Mouse (Mus musculus): ENCODE measurements around the gene Olfr1466. TPM values are rescaled to one million over a fixed set of nuclear protein-coding genes. Genes with fewer than 3 reads are reported as not detected.

Olfr1466 gene
- not detected in 2 replicates for polyA plus RNA-seq (2015; fragmentation: Nextera tagmentation; extraction: Ambion mirVana)

- no peak within 1 kb of the TSS for H3K27ac ChIP-seq (replicated peaks)
- H3K4me2 ChIP-seq (replicated peaks) = no peak within 1 kb of the TSS
- H3K4me1 ChIP-seq = no peaks in the 10 kb centered on the region
- WGBS = 95% methylated on average over 2 of the region's 2 CpGs
- H3K4me3 ChIP-seq = no peak within 1 kb of the TSS
- H3K36me3 ChIP-seq = no peaks in the 10 kb centered on the region
- H3K9me3 ChIP-seq = 0 out of 2 replicates have a peak, but pooled peaks cover 21% of the 10 kb centered on the region
- ATAC-seq (replicated peaks) = no peak
- H3K27me3 ChIP-seq = no peaks in the 10 kb centered on the region
- no peak within 1 kb of the TSS for H3K9ac ChIP-seq (replicated peaks)
Observed at GRCm38 (mm10) chr19:13338562-13338961, at the start of gene Olfr1466. TSS of gene Olfr1466 (plus strand) at chr19:13338862.

- Histone ChIP-seq H3K27ac (replicated peaks) (no peak within 1 kb of the TSS), H3K36me3 (no peaks in the 10 kb centered on the region), H3K27me3 (no peaks in the 10 kb centered on the region), H3K4me2 (replicated peaks) (no peak within 1 kb of the TSS), H3K9me3 (peaks cover 9% of the 10 kb centered on the region; the same call in 1 of the 2 replicates), H3K4me3 (no peak within 1 kb of the TSS), H3K4me1 (no peaks in the 10 kb centered on the region), H3K9ac (replicated peaks) (no peak within 1 kb of the TSS)
- no peak for ATAC-seq (replicated peaks)
Observed at GRCm38 (mm10) chr19:13315441-13315840, 23.2 kb upstream of the Olfr1466 start, which contains the start of gene Olfr1465. TSS of gene Olfr1465 (minus strand) at chr19:13315541.

GRCm38 (mm10) chr19:13361936-13362335, 23.3 kb downstream of the Olfr1466 start, which contains the start of gene Olfr1467:
TSS of gene Olfr1467 (plus strand) at chr19:13362236.
- no peaks in the 10 kb centered on the region for H3K4me1 ChIP-seq
- H3K36me3 ChIP-seq = no peaks in the 10 kb centered on the region
- H3K9ac ChIP-seq (replicated peaks) = no peak within 1 kb of the TSS
- no peak within 1 kb of the TSS for H3K27ac ChIP-seq (replicated peaks)
- H3K9me3 ChIP-seq = peaks cover 22% of the 10 kb centered on the region
- no peaks in the 10 kb centered on the region for H3K27me3 ChIP-seq
- WGBS = 62% methylated on average over 2 of the region's 2 CpGs
- H3K4me3 ChIP-seq = no peak within 1 kb of the TSS
- H3K4me2 ChIP-seq (replicated peaks) = no peak within 1 kb of the TSS
- no peak for ATAC-seq (replicated peaks)

Other genes with a start within 250 kb of the Olfr1466 start
- gene Olfr1457, start 241.0 kb upstream of the Olfr1466 start, polyA plus RNA-seq (2015; fragmentation: Nextera tagmentation; extraction: Ambion mirVana) = not detected in 2 replicates
- not detected in 2 replicates for gene Olfr1458, start 232.1 kb upstream of the Olfr1466 start, polyA plus RNA-seq (2015; fragmentation: Nextera tagmentation; extraction: Ambion mirVana)
- not detected in 2 replicates for gene Olfr1459, start 189.3 kb upstream of the Olfr1466 start, polyA plus RNA-seq (2015; fragmentation: Nextera tagmentation; extraction: Ambion mirVana)
- not detected in 2 replicates for gene Olfr1461, start 175.9 kb upstream of the Olfr1466 start, polyA plus RNA-seq (2015; fragmentation: Nextera tagmentation; extraction: Ambion mirVana)
- gene Olfr1462, start 153.1 kb upstream of the Olfr1466 start, polyA plus RNA-seq (2015; fragmentation: Nextera tagmentation; extraction: Ambion mirVana) = not detected in 2 replicates
- gene Olfr1463, start 107.5 kb upstream of the Olfr1466 start, polyA plus RNA-seq (2015; fragmentation: Nextera tagmentation; extraction: Ambion mirVana) = not detected in 2 replicates
- gene Olfr1465, start 23.3 kb upstream of the Olfr1466 start, polyA plus RNA-seq (2015; fragmentation: Nextera tagmentation; extraction: Ambion mirVana) = not detected in 2 replicates
- not detected in 2 replicates for gene Olfr1467, start 23.4 kb downstream of the Olfr1466 start, polyA plus RNA-seq (2015; fragmentation: Nextera tagmentation; extraction: Ambion mirVana)
- gene Olfr1469, start 69.0 kb downstream of the Olfr1466 start, polyA plus RNA-seq (2015; fragmentation: Nextera tagmentation; extraction: Ambion mirVana) = not detected in 2 replicates
- not detected in 2 replicates for gene Olfr1471, start 104.5 kb downstream of the Olfr1466 start, polyA plus RNA-seq (2015; fragmentation: Nextera tagmentation; extraction: Ambion mirVana)
- not detected in 2 replicates for gene Olfr1472, start 117.2 kb downstream of the Olfr1466 start, polyA plus RNA-seq (2015; fragmentation: Nextera tagmentation; extraction: Ambion mirVana)
- gene Olfr1474, start 130.7 kb downstream of the Olfr1466 start, polyA plus RNA-seq (2015; fragmentation: Nextera tagmentation; extraction: Ambion mirVana) = not detected in 2 replicates
- gene Olfr1475, start 141.3 kb downstream of the Olfr1466 start, polyA plus RNA-seq (2015; fragmentation: Nextera tagmentation; extraction: Ambion mirVana) = not detected in 2 replicates
- not detected in 2 replicates for gene Olfr1477, start 161.7 kb downstream of the Olfr1466 start, polyA plus RNA-seq (2015; fragmentation: Nextera tagmentation; extraction: Ambion mirVana)
- not detected in 2 replicates for gene Olfr1480, start 189.1 kb downstream of the Olfr1466 start, polyA plus RNA-seq (2015; fragmentation: Nextera tagmentation; extraction: Ambion mirVana)
- gene Olfr1484, start 244.6 kb downstream of the Olfr1466 start, polyA plus RNA-seq (2015; fragmentation: Nextera tagmentation; extraction: Ambion mirVana) = not detected in 2 replicates

Measured in forebrain, embryonic 15.5 days (tissue).